Mouse (Mus musculus) megakaryocyte-erythroid progenitor cell, adult 5-6 weeks (primary cell): ENCODE results near the gene Slc45a3. TPM values are rescaled to one million over a fixed set of nuclear protein-coding genes. Genes with fewer than 3 reads are reported as not detected.

Experiments used
- ATAC-seq: replicated peaks from 2 replicates; pipeline ENCODE4 v1.8.0; 2016; ENCODE audit warnings: mild to moderate bottlenecking, inconsistent platforms; ENCODE audit not compliant: severe bottlenecking, poor library complexity, low FRiP score, low TSS enrichment
- total RNA-seq, 2 experiments: library from RNA; stranded (forward) in 1 of 2; stranded (reverse) in 1 of 2; fragments of 200-1000, 215-1000 nt in 1 of 2; fragments of >200 nt in 1 of 2; fragmentation: Nextera tagmentation in 1 of 2; gene quantifications; 2 replicates each; pipeline ENCODE4 v1.2.3; 2014 to 2017

The Slc45a3 gene
- total RNA-seq, 2 experiments from 2014 or later, result 12.0 to 39.2 TPM

DNA sequence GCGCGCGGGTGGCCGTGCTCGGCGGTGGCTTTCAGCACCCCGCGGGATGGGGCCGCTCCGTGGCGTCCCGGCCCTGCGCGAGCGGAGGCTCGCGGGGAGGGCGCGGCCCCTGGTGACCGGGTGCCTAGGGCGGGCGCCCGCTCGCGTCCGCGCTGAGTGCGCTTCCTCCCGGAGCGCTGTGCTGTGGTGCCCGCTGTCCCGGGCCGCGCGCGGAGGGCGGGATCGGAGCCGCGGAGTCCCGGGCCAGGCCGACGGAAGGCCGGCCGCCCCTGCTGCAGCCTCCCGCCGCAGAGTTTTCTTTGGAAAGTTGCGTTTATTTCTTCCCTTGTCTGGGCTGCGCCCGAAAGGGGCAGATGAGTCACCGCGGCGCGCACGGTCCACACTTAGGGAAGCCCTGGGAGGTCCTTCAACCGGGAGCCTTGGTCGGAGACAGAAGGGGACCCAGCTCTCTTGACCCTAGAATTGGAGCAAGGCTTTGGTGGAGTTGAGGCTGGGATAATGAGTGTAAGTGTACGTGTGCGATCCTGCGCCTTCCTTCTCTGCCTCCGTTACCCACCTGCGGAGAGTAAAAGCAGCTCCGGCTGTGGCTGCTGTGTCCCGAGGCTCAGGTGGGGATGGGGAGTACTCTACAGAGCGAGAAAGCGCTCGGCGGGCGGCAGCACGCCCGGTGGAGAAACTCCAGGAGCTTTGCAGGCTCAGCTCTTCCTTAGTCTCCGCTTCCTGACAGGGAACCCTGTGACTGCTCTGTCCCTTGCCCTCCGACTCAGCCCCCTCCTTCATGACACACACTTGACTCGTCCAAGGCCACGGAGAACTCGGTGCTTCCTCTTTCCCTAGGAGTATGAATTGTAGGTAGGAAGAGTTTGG, 551 bp downstream of the Slc45a3 start:
- peak; percentile 23 for ATAC-seq

DNA sequence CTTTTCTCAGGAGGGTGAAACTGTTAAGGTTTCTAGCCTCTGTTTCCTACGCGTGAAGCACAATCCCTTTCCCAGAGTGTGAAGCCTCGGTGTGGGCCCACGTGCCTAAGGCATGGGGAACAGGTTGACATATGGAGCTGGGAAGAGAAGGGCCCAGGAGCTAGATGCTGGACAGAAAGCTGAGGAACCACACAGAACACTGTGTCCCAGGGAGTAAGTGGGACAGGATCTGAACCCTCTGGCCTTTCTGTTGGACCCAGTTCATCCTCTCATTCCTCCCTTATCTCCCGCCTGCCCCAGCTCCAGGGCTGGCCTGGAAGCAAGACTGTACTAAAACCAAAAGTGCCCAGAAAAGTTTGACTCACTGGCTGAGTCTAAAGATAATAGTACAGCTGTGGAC, 1.3 kb downstream of the Slc45a3 start:
- no peak for ATAC-seq

GRCm38 (mm10) chr1:131964580-131964979, 1.8 kb downstream of the Slc45a3 start:
- ATAC-seq, result no peak

GRCm38 (mm10) chr1:131965818-131966217, 3.1 kb downstream of the Slc45a3 start:
- no peak for ATAC-seq

DNA sequence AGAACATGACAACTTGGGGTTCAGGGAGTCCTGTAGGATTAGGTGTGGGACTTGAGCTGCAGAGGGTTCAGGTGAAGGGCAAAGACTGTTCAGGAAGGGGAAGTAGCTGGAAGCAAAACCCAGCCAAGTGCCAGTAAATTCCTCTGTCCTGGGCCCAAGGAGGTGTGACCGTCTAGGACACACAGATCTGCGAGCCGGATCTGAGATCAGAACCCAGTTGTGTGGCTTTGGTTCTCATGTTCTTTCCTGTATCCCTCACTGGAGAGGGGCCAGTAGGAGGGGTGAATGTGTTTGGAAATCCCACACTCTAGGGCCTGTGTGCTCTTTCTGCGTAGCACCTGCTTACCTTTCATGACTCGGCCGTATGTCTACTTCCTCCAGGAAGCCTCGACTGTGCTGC, 4.6 kb downstream of the Slc45a3 start:
- ATAC-seq, result no peak

GRCm38 (mm10) chr1:131968556-131968955, 5.8 kb downstream of the Slc45a3 start:
- ATAC-seq, result no peak

- ATAC-seq, result no peak
These were observed 6.2 kb downstream of the Slc45a3 start for GRCm38 (mm10) chr1:131968983-131969382.

GRCm38 (mm10) chr1:131969825-131970224, 7.1 kb downstream of the Slc45a3 start:
- no peak for ATAC-seq

DNA sequence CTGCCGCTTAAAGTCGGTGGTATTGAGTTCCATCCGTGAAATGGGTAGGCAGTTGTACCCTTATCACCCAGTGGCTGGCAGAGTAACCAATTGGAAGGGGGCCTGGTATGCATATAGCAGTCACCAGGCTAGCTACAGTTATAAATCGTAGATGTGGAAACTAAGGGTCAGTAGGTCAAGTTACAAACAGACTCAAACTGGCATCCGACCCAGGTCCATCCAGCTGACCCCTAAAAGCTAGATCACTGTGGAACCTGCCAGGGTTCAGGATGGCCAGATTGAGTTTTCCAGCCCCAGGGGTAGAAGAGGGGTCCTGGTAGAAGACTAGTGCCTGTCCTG, 7.5 kb downstream of the Slc45a3 start:
- no peak for ATAC-seq

DNA sequence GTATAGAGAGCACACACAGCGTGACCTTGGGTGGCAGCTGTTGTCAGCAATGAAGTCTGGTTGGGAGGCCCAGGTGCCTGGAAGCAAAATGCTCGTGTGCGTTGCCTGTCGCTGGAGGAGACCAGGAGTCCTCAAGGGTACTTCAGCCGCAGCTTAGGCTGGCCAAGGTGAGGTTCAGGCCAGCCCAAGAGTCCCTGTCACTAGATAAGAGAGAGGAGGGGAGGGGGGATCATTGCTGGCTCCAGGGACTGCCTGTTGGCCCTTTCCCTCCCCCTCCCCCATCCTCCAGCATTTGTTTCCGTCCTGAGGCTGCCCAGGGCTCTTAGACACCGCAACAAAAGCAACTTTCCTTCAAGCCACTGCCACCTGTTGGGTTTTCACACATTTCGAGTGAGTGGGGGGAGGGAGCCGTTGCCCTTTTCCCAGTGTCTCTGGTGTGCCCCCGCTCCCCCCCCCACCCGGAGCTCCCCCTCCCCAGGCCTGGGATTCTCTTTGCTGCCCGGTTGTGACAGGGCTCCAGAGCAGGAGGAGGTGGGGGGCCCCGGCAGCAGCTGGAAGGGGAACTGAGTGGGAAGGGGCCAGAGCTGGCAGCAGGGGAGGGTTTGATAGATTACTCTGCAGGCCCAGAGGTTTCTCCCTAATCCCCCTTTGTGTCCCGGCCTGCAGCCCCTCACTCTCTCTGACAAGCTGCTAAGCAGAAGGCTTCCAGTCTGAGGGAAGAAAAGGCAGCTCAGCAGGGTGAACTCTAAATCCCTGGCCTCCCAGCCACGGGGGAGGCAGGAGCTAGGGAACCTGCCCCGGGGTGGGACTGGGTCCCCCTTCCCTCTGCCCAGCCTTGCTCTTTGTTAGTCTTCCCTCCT, 8.1 kb downstream of the Slc45a3 start:
- no peak for ATAC-seq

- ATAC-seq, result 0 out of 2 replicates have a peak, but pooled peaks have one; percentile 18
These were observed 9.2 kb downstream of the Slc45a3 start for GRCm38 (mm10) chr1:131971771-131972497.

DNA sequence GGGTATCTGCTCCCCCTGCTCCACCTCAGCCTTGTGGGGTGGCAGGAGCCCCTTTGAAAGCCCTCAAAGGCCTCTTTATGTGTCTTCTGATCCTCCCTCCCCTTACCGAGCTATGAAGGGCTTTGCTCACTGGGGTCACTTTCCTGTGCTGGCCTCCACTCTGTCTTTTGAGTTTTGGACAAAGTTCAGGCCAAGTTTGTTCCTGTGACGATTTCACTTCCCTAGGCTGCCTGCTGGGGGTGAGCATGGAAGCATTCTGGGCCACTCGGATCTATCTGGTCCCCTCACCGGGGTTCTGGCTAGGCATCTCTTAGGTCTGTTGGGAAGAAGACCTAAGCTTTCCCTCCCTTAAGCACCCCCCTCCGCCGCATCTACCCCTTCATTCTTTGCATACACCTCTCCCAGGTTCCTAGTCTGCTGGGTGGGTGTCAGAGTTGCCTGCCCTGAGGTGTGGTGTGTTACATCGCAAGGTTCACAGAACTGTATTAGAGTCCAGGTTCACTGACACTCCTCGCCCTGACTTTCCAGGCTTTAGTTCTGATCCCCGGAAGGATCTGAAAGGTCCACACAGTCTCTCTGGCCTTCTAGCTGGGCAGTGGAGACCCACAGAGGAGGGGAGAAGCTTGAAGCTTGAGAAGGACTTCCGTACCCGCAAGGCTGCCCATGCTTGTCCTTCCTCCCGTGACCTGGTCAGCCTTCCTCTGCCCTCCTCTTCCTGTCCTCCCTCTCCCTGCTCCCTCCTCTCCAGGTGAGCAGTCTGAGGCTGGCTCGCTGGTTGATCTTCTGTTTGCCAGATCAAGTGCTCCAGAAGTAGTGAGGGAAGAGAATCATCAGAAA, 9.9 kb downstream of the Slc45a3 start:
- ATAC-seq, result no peak

GRCm38 (mm10) chr1:131973991-131974390, 11.2 kb downstream of the Slc45a3 start:
- ATAC-seq, result no peak

DNA sequence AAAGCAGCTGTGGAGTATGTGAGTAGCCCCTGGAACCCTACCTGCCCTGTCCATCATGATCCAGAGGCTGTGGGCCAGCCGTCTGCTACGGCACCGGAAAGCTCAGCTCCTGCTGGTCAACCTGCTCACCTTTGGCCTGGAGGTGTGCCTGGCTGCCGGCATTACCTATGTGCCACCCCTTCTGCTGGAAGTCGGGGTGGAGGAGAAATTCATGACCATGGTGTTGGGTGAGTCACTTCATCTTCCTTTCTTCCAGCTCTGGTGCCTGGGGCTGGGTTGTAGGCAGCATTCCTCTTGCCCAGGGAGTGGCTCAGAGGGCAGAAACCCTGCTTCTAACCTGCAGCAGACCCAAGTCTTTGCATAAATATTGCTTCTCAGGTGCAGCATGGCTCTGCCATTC, 14.1 kb downstream of the Slc45a3 start:
- no peak for ATAC-seq

- ATAC-seq, result no peak
These were observed 17.7 kb downstream of the Slc45a3 start for GRCm38 (mm10) chr1:131980471-131980870.

- peak; percentile 87 for ATAC-seq
These were observed 18.7 kb downstream of the Slc45a3 start for GRCm38 (mm10) chr1:131981378-131982013.

DNA sequence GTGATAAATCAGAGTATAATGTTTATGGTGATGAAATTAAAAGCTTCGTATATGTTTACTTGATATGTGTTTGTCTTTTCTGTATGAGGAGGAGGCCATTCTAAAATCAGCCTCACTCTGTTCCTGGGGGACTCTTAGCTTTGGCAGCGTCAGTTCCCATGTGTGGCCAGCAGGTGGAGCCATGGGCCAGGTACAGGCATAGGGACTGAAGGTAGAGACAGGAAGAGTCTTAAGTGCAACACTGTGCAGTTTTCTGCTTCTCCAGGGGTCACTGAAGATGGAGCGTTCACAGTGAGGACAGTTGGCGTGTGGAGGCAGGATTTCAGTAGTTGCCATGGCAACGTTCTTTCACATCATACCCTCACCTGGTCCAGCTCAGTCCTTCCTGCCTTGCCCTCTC, 20.1 kb downstream of the Slc45a3 start:
- peak; percentile 76 for ATAC-seq

GRCm38 (mm10) chr1:131983806-131984205, 21.0 kb downstream of the Slc45a3 start:
- ATAC-seq, result no peak

DNA sequence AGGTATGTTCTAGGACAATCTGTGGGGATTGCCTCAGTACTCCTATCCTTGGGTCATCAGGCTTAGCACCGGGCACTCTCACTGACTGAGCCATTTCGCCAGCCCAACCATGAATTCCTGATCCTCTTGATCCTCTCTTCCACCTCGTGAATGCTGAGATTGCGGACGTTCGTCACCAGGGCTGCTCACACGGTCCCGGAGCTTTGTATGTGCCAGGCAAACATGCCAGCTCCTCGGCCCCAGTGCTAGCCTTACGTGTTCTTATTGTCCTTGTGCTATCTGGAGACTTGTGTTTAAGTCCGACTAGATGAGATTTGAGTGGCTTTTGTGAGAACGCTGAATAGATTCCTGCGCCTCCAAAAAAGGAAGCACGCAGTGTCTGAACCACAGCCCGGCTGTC, 24.7 kb downstream of the Slc45a3 start:
- no peak for ATAC-seq
